Mouse (Mus musculus) CH12.LX (cell line): ENCODE data around the gene Gm17727.
"Not testable (repeated sequence)": the region's sequence is repeated elsewhere in the genome, so short reads cannot be mapped to it uniquely, and the experiment has no call there.

Source experiments
- CHD2 ChIP-seq: IDR thresholded peaks from 2 replicates; pipeline ENCODE4 v1.6.1; 2011; ENCODE audit warnings: low read length, improper control_type of control experiment
- CTCF ChIP-seq, 2 experiments: IDR thresholded peaks in 1 of 2; conservative IDR thresholded peaks in 1 of 2; 2 replicates each; pipeline ENCODE4 v1.5.1; 2011 to 2012; ENCODE audit warnings: low read depth in 2 of 2, low read length in 2 of 2, improper control_type of control experiment in 1 of 2, inconsistent platforms in 1 of 2, mild to moderate bottlenecking in 1 of 2, moderate library complexity in 1 of 2
- ETS1 ChIP-seq: conservative IDR thresholded peaks from 2 replicates; pipeline ENCODE4 v1.6.1; 2012; ENCODE audit warnings: low read depth, mild to moderate bottlenecking, inconsistent platforms, low read length, improper control_type of control experiment, moderate library complexity
- JUND ChIP-seq: conservative IDR thresholded peaks from 2 replicates; pipeline ENCODE4 v1.6.1; 2011; ENCODE audit warnings: low read depth, low read length, improper control_type of control experiment
- MAX ChIP-seq: IDR thresholded peaks from 2 replicates; pipeline ENCODE4 v1.6.1; 2011; ENCODE audit warnings: low read length, improper control_type of control experiment
- POLR2A ChIP-seq: IDR thresholded peaks from 2 replicates; pipeline ENCODE4 v1.6.1; 2011; ENCODE audit warnings: low read depth, mild to moderate bottlenecking, improper control_type of control experiment, low read length
- UBTF ChIP-seq: IDR thresholded peaks from 2 replicates; pipeline ENCODE4 v1.6.1; 2012; ENCODE audit warnings: low read depth, mild to moderate bottlenecking, inconsistent platforms, low read length, improper control_type of control experiment, moderate library complexity
- USF1 ChIP-seq: IDR thresholded peaks from 2 replicates; pipeline ENCODE4 v1.6.1; 2014; ENCODE audit warnings: low read depth, mild to moderate bottlenecking, inconsistent platforms, low read length, improper control_type of control experiment
- ZC3H11A ChIP-seq: IDR thresholded peaks from 2 replicates; pipeline ENCODE4 v1.6.1; 2012; ENCODE audit warnings: low read depth, mild to moderate bottlenecking, inconsistent platforms, low read length, improper control_type of control experiment

DNA sequence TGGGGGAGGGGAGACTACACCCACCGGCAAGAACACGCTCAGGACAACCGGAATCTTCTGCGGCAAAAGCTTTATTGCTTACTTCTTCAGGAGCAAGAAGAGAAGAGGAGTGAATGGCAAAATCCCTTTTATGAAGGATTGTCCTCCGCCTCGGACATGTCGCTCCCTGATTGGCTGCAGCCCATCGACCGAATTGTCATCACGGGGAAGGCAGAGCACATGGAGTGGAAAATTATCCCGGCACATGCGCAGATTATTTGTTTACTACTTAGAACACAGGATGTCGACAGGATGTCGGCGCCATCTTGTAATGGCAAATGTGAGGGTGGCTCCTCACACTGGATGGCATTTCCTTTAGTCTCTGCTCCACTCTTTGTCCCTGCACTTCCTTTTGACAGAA lies 40.0 kb upstream of the Gm17727 start:
- TF ChIP-seq CTCF (conservative IDR thresholded peaks at IDR 0.05 in 1 of 2, IDR thresholded peaks at IDR 0.05 in 1 of 2; ENCODE audit: low read depth in 2 of 2, low read length in 2 of 2); POLR2A; MAX; UBTF; ETS1; ZC3H11A; CHD2; USF1; JUND: not testable (repeated sequence)
